Mouse (Mus musculus): ENCODE measurements at regions not wholly inside any gene's neighbourhood (a gene's known extent, or its start where the extent isn't known, plus 50 kb on each side); places are given as distances from the start of the nearest gene placed in this dataset.
"Not testable (repeated sequence)": the region's sequence is repeated elsewhere in the genome, so short reads cannot be mapped to it uniquely, and the experiment has no call there.

DNA sequence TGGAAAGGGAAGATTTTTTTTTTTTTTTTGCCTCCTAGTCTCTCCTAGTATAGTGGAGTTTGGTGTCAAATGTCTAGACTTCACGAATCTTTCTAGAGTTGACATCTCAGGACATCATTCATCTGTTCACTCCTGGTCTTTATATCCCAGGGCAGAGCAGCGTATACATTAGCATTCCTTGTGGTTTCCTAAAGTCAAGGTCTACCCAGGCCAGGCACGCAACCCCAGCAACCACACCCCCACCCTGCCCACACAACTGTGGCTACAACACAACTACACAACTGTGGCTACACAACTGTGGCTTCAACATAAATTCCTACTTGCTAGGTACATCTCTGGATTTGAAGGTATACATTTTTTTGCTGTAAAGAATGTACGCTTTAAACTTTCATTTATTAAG is 122.2 kb downstream of the Ppp1r3a start:
- no peak for DNase-seq

GRCm38 (mm10) chr6:14631719-14632445 is 123.2 kb downstream of the Ppp1r3a start:
- DNase-seq: no peak

- no peak for DNase-seq
Measured at GRCm38 (mm10) chr6:14616629-14617028, 138.4 kb downstream of the Ppp1r3a start.

DNA sequence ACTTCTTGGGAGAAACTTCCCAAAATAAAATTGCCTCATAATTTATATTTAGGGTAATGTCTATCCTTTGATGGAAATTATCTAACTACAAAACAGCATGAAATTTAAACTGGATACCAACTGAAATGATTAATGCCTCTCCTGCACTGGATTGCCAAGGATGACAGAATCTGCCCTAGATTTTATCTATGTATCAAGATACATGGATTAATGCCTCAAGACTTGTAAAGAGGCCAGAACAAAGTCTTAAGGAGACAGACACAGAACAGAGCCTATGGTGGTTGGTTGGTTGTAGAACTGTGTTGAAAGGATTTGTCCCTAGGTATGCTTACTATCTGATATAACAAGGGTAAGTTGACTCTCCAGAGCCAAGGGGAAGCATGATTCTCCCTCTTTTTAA is 147.0 kb downstream of the Ppp1r3a start:
- no peak for DNase-seq

GRCm38 (mm10) chr6:14600543-14601249 is 154.4 kb downstream of the Ppp1r3a start:
- no peak for DNase-seq

GRCm38 (mm10) chr6:14596880-14597466 is 158.1 kb downstream of the Ppp1r3a start:
- DNase-seq: no peak

DNA sequence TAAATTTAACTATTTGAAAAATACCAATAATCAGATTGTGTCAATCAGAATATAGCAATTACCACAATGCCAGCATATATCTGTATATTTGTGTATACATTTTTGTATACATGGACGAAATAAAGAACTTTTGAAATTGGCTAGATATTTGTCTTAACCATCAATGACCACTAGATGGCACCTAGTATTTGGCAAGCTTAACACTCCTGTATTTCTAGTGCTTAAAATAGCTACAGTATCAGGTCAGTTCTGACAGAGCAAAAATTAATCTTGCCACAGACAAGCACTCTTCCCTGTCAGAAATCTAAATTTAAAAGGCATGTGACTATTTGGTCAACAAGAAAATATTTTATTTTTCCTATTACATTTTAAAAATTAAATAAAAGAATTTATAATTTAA is 169.2 kb downstream of the Ppp1r3a start:
- DNase-seq: peak in 1 of 2 experiments; percentile 6

GRCm38 (mm10) chr6:14583829-14584228 is 171.2 kb downstream of the Ppp1r3a start:
- DNase-seq: no peak

GRCm38 (mm10) chr6:14574607-14575006 is 180.5 kb downstream of the Ppp1r3a start:
- DNase-seq: no peak

DNA sequence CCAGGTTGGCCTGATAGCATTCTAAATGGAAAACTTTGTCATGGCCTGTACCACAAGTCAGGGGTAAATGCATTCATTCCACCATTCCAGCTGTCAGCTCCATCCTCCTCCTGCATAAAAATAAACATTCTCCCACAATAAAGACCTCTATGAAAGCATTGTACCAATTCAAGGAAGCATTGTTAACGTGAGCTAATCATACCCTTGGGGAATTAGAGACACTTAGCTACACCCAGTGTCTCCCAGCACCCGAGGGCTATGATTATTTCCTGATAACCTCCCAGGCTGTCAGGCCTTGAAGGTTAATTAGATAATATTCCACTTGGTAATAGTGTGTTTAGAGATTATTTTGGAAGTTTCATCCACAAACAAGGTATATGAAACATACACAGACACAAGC is 182.1 kb downstream of the Ppp1r3a start:
- no peak for DNase-seq

GRCm38 (mm10) chr6:14540333-14540732 is 214.7 kb downstream of the Ppp1r3a start:
- DNase-seq: no peak

DNA sequence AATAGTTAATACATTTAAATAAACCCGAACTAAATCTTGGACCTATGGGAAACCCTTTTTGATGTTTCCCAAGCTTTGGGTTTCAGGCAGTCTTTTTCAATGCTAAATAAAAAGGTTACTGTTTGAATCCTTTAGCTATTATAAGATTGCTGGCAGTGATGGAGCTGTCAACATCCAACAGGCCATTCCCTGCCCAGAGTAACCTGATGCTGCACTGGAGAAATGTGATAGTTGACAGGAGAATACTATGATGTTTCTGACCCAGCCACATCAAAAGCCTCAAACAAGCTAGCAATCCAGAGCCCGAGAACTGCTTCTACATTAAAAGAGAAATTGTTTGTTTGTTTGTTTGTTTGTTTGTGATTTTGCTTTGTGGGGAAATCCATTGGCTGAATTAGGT is 226.0 kb downstream of the Ppp1r3a start:
- no peak for DNase-seq

GRCm38 (mm10) chr6:14528564-14528963 is 226.5 kb downstream of the Ppp1r3a start:
- DNase-seq: no peak

GRCm38 (mm10) chr6:14522742-14523141 is 232.3 kb downstream of the Ppp1r3a start:
- peak in 1 of 2 experiments; percentile 1 for DNase-seq

GRCm38 (mm10) chr6:14521321-14521720 is 233.8 kb downstream of the Ppp1r3a start:
- no peak for DNase-seq

GRCm38 (mm10) chr6:14504171-14504570 is 250.9 kb downstream of the Ppp1r3a start:
- DNase-seq: no peak

- DNase-seq: no peak
Measured at GRCm38 (mm10) chr6:14500663-14501062, 254.4 kb downstream of the Ppp1r3a start.

- DNase-seq: not testable (repeated sequence)
Measured at GRCm38 (mm10) chr6:14499882-14500281, 255.2 kb downstream of the Ppp1r3a start.

GRCm38 (mm10) chr6:14486642-14487041 is 268.4 kb downstream of the Ppp1r3a start:
- not testable (repeated sequence) for DNase-seq

DNA sequence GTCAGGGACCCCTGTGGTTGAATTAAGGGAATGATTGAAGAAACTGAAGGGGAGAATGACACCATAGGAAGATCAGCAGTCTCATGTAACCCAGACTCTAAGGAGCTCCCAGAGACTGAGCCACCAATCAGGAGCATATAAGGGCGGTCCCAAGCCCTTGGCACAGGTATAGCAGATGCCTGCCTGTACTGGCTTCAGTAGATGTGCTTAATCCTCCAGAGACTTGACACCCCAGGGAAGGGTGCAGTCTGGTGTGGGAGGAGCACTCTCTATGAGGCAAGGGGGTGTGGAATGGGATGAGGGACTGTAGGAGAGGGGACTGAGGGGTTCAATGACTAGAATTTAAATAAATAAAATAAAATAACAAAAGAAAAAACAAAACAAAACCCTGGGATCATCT is 298.7 kb downstream of the Ppp1r3a start:
- DNase-seq: no peak

DNA sequence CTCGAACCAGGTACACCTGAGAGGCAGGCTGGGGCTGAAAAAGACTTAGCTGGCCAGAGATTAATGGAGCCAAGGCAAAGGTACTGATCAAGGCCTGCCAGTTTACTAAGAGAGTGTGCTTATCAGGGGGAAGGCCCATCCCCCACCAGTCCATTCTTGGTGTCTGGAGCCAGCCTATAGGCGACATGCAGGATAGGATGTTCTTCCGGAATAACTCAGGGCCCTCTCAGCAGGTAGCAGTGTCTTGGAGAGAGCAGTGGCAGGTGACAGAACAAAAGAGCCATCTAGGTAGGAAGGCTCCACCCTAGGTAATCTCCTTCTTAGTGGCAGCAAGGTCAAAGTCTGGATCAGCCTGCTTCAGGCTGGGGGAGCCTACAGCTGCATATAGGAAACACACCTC is 301.8 kb downstream of the Ppp1r3a start:
- not testable (repeated sequence) for DNase-seq

GRCm38 (mm10) chr6:14431751-14432150 is 323.3 kb downstream of the Ppp1r3a start:
- DNase-seq: no peak

DNA sequence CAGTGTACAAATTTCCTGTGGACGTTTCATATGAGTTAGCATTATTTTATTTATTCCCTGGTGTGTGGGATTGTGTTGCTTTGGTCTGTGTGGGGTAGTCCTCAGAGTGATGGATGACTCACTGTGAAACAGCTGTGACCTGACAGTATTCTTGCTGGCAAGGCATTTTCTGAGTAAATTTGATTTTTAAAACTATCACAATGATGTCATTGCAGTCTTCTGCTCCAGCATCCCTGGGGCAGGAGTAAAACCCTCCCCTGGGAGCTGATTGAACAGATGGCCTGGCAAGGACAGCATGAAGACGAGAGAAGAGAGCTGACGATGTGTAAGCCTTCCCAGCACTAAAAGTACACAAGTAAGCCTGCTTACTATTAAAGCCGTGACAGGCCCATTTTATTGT is 345.3 kb downstream of the Ppp1r3a start:
- no peak for DNase-seq

- no peak for DNase-seq
Measured at GRCm38 (mm10) chr6:14407754-14408153, 347.3 kb downstream of the Ppp1r3a start.
